Mouse (Mus musculus): Measurements from ENCODE around the gene Mrps35.

Mrps35 gene

GRCm38 (mm10) chr6:147088517-147088916 is 46.0 kb downstream of the Mrps35 start:
- no peak for DNase-seq (ENCODE audit: low read depth)

- no peak for DNase-seq (ENCODE audit: low read depth)
Observed at GRCm38 (mm10) chr6:147090191-147090590, 47.6 kb downstream of the Mrps35 start.

DNA sequence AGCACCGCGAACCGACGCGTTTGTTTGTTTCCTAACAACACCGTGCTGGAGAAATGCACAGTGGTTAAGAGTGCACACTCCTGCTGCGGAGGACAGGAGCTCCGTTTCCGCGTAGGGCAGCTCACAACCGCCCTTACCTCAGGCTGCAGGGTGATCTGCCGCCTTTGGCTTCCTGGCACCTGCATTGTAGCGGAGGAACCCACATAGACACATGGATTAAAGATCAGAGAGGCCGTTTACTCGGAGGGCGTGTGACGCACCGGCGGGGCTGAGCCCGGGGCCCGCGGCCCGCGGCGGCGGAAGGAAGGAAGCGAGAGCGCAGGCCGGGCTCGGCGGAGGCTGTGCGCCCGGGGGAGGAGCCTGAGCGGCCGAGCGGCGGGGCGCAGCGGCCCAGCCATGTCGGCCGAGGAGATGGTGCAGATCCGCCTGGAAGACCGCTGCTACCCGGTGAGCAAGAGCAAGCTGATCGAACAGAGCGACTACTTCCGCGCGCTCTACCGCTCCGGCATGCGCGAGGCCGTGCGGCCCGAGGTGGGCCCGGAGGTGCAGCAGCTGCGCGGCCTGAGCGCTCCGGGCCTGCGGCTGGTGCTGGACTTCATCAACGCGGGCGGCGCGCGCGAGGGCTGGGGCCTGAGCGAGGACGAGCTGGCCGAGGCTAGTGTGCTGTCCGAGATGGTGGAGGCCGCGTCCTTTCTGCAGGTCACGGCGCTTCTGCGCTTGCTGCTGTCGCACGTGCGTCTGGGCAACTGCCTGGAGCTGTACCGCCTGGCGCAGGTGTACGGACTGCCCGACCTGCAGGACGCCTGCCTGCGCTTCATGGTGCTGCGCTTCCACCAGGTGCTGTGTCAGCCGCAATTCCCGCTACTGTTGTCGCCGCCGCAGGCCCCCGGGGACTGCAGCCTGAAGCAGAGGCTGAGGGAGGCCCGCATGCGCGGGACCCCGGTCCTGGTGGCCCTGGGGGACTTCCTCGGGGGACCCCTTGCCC is 48.9 kb downstream of the Mrps35 start, which contains the start of gene Klhl42:
Gene Klhl42, plus strand, starts transcription at position 244 of the 985 bp plus-strand sequence.
- DNase-seq (ENCODE audit: low read depth), result peak; percentile 90

- no peak for DNase-seq (ENCODE audit: low read depth)
Observed at GRCm38 (mm10) chr6:147092136-147092535, 49.6 kb downstream of the Mrps35 start.

DNA sequence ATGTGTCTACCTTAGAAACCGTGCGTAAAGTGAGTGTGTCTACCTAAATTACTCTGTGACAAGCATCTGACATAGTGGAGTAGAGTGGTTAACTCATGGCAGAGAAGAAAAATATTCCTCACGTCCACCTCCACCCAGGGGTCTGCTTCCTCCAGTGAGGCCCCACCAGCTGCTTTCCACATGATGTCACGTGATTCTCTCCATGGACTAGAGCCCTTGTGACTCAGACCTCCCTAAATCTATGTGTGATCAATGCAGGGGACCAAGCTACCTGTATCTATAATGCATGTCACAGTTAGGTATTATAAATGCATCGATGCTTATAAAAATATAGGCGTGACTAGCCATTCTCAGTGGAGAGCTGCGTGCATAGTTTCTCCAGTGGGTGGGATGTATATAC is 52.2 kb downstream of the Mrps35 start:
- DNase-seq (ENCODE audit: low read depth), result no peak

- no peak for DNase-seq (ENCODE audit: low read depth)
Observed at GRCm38 (mm10) chr6:147096109-147096508, 53.5 kb downstream of the Mrps35 start.

DNA sequence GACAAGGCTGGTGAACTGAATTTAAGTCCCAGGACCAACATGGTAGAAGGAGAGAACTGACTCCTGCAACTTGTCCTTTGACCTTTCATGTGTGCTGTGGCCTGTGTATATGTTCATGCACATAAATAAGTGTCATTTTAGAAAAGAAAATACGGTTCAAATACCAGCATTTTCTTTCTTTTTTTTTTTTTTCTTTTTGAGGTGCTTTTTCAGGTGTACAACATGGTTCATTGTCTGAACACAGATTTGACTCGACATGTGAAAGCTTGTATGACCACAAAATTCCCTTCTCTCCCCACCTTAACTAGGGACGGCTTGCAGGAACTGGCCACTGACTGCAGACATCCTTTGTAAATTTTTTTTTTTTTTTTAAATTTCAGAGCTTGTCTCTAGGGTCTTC is 54.4 kb downstream of the Mrps35 start:
- DNase-seq (ENCODE audit: low read depth), result no peak

DNA sequence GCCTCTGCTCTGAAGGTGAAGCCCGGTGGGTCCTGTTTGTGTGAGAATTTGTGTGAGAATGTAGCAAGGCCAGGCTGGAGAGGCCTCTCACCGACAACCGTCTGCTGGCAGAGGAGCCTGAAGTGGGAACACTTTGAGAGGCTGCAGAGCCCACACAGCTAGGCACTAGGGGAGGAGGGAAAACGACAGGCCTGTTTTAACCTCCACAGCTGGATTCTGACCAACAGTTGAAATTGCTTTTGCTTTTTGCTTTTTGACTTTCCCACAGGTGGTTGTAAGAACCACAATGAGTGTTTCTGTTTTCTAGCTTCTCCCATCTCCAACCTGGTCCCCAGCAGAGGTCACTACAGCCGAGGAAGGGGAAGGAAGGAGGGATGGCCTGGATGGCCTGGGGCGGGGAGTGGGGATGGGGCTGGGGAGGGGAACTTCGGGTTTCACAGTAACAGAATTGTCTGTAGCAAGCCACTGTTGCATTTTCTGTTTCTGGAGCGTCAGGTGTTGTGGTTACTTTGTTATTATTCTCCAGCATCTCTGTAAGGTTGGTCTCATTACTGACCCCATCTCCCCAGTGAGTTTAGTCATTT is 54.9 kb downstream of the Mrps35 start:
- no peak for DNase-seq (ENCODE audit: low read depth)

DNA sequence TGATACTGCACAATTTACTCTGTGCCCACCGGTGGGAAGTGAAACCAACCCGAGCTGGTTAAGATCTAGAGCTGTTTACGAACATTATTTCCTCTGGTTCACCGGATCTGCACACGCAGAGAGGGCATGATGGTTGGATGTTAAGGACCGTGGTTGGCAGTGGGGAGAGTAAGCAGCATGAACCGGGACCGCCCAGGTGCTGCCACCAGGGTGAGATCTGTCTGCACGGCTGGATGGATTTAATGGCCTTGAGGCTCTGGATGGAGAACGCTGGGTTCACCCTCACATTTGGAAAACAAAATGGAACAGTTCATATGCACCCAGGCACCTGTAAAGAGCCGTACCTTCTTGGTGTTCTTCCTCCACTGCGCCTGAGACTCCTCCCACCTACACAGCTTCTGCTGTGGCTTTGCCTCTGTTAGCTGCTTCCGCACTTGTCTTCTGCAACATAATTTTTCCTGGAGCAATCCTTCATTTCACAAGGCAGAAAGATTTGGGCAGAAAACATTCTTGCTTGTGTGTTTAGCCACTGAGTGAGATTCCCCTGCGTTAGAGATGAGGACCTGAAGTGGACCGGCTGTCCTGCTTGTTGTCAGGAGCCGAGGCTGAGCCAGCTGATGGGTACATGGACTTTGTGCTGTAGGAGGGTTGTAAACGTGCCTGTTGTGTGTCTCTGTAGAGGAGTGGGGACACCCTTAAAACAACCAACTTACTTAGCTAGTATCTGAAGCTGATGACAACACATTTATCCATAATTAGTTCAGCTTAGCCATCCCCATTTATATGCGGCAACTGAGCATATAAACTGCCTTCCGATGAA is 57.1 kb downstream of the Mrps35 start:
- peak; percentile 82 for DNase-seq (ENCODE audit: low read depth)

GRCm38 (mm10) chr6:147102293-147102692 is 59.7 kb downstream of the Mrps35 start:
- DNase-seq (ENCODE audit: low read depth), result peak; percentile 54

DNA sequence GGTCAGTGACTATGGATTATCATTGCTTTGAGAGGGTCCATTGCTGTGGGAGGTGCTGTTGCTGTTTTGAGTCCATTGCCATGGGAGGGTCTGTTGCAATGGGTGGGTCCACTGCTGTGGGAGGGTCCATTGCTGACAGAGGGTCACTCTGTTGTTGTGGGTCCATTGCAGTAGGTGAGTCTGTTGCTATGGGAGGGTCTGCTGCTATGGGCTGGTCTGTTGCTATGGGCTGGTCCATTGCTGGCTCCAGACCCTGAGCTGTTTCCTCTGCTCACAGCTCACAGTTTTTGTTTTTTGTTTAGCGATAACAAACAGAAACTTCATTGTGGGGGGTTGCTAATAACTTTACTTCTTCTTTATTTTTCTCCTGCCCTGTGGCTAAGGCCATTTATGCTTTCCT is 63.0 kb downstream of the Mrps35 start:
- no peak for DNase-seq (ENCODE audit: low read depth)

DNA sequence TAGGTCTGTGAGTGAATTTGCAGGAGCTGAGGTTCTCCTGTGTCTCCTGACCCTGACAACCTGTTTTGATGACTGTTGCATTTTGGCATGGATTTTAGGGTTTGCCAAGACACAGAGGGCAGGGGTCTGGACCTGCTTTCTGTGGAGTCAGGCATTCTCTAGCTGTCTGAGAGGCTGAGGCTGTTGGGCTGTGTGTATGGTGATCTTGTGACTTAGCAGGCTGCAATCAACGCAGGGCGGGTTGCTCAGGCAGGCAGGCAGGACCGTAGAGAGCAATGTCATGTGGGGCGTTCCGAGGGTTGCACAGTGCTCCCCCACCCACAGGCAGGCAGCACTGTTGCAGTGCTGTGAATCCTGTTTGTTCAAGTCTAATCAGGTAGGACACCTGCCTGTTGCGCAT is 64.2 kb downstream of the Mrps35 start:
- DNase-seq (ENCODE audit: low read depth), result no peak

- no peak for DNase-seq (ENCODE audit: low read depth)
Observed at GRCm38 (mm10) chr6:147109283-147109682, 66.7 kb downstream of the Mrps35 start.

- peak; percentile 83 for DNase-seq (ENCODE audit: low read depth)
Observed at GRCm38 (mm10) chr6:147116579-147116978, 74.0 kb downstream of the Mrps35 start.

DNA sequence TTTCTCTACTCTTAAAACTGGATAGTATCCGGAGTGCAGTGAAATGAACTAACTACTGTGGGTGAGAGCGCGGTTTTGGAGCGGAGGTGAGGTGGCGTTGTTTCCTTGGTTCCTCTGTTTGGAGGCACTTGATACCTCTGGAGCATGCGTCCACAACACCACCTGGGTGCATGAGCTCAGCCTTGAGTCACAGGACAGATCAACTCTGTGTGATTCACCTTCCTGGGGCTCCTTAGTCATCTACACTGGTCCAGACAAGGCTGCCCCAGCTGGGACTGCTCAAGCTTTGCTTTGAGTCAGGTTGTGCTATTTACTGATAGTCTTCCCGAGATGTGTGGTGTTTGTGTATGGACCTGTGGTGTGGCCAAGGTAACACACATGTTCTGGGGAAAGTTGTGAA is 75.2 kb downstream of the Mrps35 start:
- DNase-seq (ENCODE audit: low read depth), result no peak

GRCm38 (mm10) chr6:147118190-147118589 is 75.6 kb downstream of the Mrps35 start:
- DNase-seq (ENCODE audit: low read depth), result no peak

- no peak for DNase-seq (ENCODE audit: low read depth)
Observed at GRCm38 (mm10) chr6:147121320-147121719, 78.8 kb downstream of the Mrps35 start.
